In genomic region chr7:97355068-97355841, GRCm38 (mm10) we compare ENCODE assay signal across 11 mouse cellular contexts. TPM values are rescaled to one million over a fixed set of nuclear protein-coding genes. Genes with fewer than 3 reads are reported as not detected.
DNase-seq lines count a peak whose midpoint lies in the region; ATAC-seq and TF ChIP-seq lines count a peak whose summit lies in the region.
"Had no signal": no experiment of that assay in that cellular context is flagged by ENCODE, and none has a peak within 500 bp of the region (broad histone marks: within the 10 kb centered on the region; RNA-seq: fewer than 3 reads in every experiment).

No protein-coding gene starts in this region.

- no peaks in the 10 kb centered on the region for H3K27me3 ChIP-seq in kidney, adult 2 months (replicated peaks; ENCODE audit: control insufficient read depth, insufficient read depth, low read length)
- no peaks in the 10 kb centered on the region for H3K27me3 ChIP-seq in kidney, embryonic 16.5 days (ENCODE audit: insufficient read depth, low read length)
- no peaks in the 10 kb centered on the region for H3K27me3 ChIP-seq in heart, postnatal 0 days (ENCODE audit: control insufficient read depth, insufficient read depth, low read length)
- H3K27me3 ChIP-seq in megakaryocyte, embryonic 14.5 days (replicated peaks): peaks cover 9% of the 10 kb centered on the region
- H3K27me3 ChIP-seq in midbrain, embryonic 10.5 days (ENCODE audit: low read depth, poor library complexity, severe bottlenecking): no peaks in the 10 kb centered on the region
- no peaks in the 10 kb centered on the region for H3K27me3 ChIP-seq in forebrain, postnatal 0 days (ENCODE audit: insufficient read depth, low read length)

- no peaks in the 10 kb centered on the region for H3K4me1 ChIP-seq in kidney, adult 2 months (ENCODE audit: control insufficient read depth, insufficient read depth, low read length)
- no peaks in the 10 kb centered on the region for H3K4me1 ChIP-seq in kidney, embryonic 16.5 days (ENCODE audit: insufficient read depth, low read length)
- no peaks in the 10 kb centered on the region; the same call in 1 of the 2 replicates for H3K4me1 ChIP-seq in heart, postnatal 0 days (ENCODE audit: control insufficient read depth, insufficient read depth)
- peaks cover 60% of the 10 kb centered on the region for H3K4me1 ChIP-seq in megakaryocyte, embryonic 14.5 days
- peaks cover 14% of the 10 kb centered on the region; the same call in 1 of the 2 replicates for H3K4me1 ChIP-seq in midbrain, embryonic 10.5 days
- no peaks in the 10 kb centered on the region for H3K4me1 ChIP-seq in forebrain, postnatal 0 days (ENCODE audit: insufficient read depth)
- H3K4me1 ChIP-seq: limb, embryonic 13.5 days had no signal

- TF ChIP-seq CTCF in kidney, adult 2 months (conservative IDR thresholded peaks at IDR 0.05; ENCODE audit: insufficient read depth, insufficient read length, low read depth, low read length): no peak
- TF ChIP-seq CTCF in heart, postnatal 0 days (IDR thresholded peaks at IDR 0.05; ENCODE audit: low read depth): no peak
- TF ChIP-seq CTCF in forebrain, postnatal 0 days (IDR thresholded peaks at IDR 0.05; ENCODE audit: low read depth): no peak

- no peak for TF ChIP-seq POLR2A in kidney, adult 2 months (IDR thresholded peaks at IDR 0.05; ENCODE audit: low read depth, low read length)

- no peak for TF ChIP-seq EP300 in heart, postnatal 0 days (IDR thresholded peaks at IDR 0.05; ENCODE audit: low read depth)

- no peak overlapping the region for H3K4me2 ChIP-seq in kidney, embryonic 16.5 days (replicated peaks; ENCODE audit: low read depth, low read length)
- H3K4me2 ChIP-seq in heart, postnatal 0 days (ENCODE audit: low read depth, low read length): peak overlapping the region; percentile 5; the same call in 1 of the 2 replicates
- no peak overlapping the region for H3K4me2 ChIP-seq in forebrain, postnatal 0 days (ENCODE audit: low read depth)
- H3K4me2 ChIP-seq: limb, embryonic 13.5 days had no signal

- no peak for ATAC-seq in kidney, embryonic 16.5 days (ENCODE audit: low FRiP score, low TSS enrichment)
- ATAC-seq in heart, postnatal 0 days (ENCODE audit: insufficient read depth, low read depth): peak; percentile 47
- no peak for ATAC-seq in forebrain, postnatal 0 days

- H3K9ac ChIP-seq in kidney, embryonic 16.5 days (replicated peaks; ENCODE audit: low read length): no peak overlapping the region
- no peak overlapping the region for H3K9ac ChIP-seq in heart, postnatal 0 days (replicated peaks; ENCODE audit: low read depth, low read length)
- H3K9ac ChIP-seq in forebrain, postnatal 0 days: no peak overlapping the region
- H3K9ac ChIP-seq: limb, embryonic 13.5 days had no signal

- no peaks in the 10 kb centered on the region for H3K36me3 ChIP-seq in kidney, adult 2 months (ENCODE audit: control insufficient read depth, insufficient read depth, low read length)
- H3K36me3 ChIP-seq in kidney, embryonic 16.5 days (ENCODE audit: insufficient read depth, low read length): no peaks in the 10 kb centered on the region
- H3K36me3 ChIP-seq in heart, postnatal 0 days (replicated peaks; ENCODE audit: control insufficient read depth, insufficient read depth, low read length): no peaks in the 10 kb centered on the region
- H3K36me3 ChIP-seq in megakaryocyte, embryonic 14.5 days (replicated peaks; ENCODE audit: low read length): no peaks in the 10 kb centered on the region
- H3K36me3 ChIP-seq in midbrain, embryonic 10.5 days: no peaks in the 10 kb centered on the region
- no peaks in the 10 kb centered on the region for H3K36me3 ChIP-seq in forebrain, postnatal 0 days (ENCODE audit: insufficient read depth)
- H3K36me3 ChIP-seq: G1E; limb, embryonic 13.5 days had no signal

- H3K27ac ChIP-seq in kidney, adult 2 months (ENCODE audit: insufficient read depth, low read depth, low read length): no peak overlapping the region
- no peak overlapping the region for H3K27ac ChIP-seq in kidney, embryonic 16.5 days (ENCODE audit: low read length)
- H3K27ac ChIP-seq in heart, postnatal 0 days (ENCODE audit: low read depth): no peak overlapping the region
- no peak overlapping the region for H3K27ac ChIP-seq in midbrain, embryonic 10.5 days (replicated peaks)
- H3K27ac ChIP-seq in forebrain, postnatal 0 days (ENCODE audit: low read depth, low read length): no peak overlapping the region
- H3K27ac ChIP-seq: limb, embryonic 13.5 days had no signal

- H3K9me3 ChIP-seq in kidney, embryonic 16.5 days (ENCODE audit: low read length): no peaks in the 10 kb centered on the region
- H3K9me3 ChIP-seq in heart, postnatal 0 days (replicated peaks; ENCODE audit: control insufficient read depth, low read length): no peaks in the 10 kb centered on the region
- H3K9me3 ChIP-seq in megakaryocyte, embryonic 14.5 days: no peaks in the 10 kb centered on the region; the same call in 1 of the 2 replicates
- H3K9me3 ChIP-seq in midbrain, embryonic 10.5 days (replicated peaks): no peaks in the 10 kb centered on the region
- no peaks in the 10 kb centered on the region for H3K9me3 ChIP-seq in forebrain, postnatal 0 days (ENCODE audit: low read length)
- H3K9me3 ChIP-seq: G1E; limb, embryonic 13.5 days had no signal

- 52% methylated on average over 13 of the region's 13 CpGs for WGBS in kidney, adult 2 months
- WGBS in kidney, embryonic 16.5 days: 45% methylated on average over 13 of the region's 13 CpGs
- 24% methylated on average over 13 of the region's 13 CpGs for WGBS in heart, postnatal 0 days
- WGBS in midbrain, embryonic 10.5 days: 46% methylated on average over 13 of the region's 13 CpGs
- 45% methylated on average over 13 of the region's 13 CpGs for WGBS in forebrain, postnatal 0 days

- H3K4me3 ChIP-seq in kidney, adult 2 months (ENCODE audit: insufficient read depth, low read depth, low read length): no peak overlapping the region
- H3K4me3 ChIP-seq in kidney, embryonic 16.5 days (ENCODE audit: low read length): no peak overlapping the region
- no peak overlapping the region for H3K4me3 ChIP-seq in heart, postnatal 0 days (ENCODE audit: low read depth, low read length)
- H3K4me3 ChIP-seq in megakaryocyte, embryonic 14.5 days (replicated peaks): peak overlapping the region; percentile 50
- H3K4me3 ChIP-seq in midbrain, embryonic 10.5 days: no peak overlapping the region
- no peak overlapping the region for H3K4me3 ChIP-seq in forebrain, postnatal 0 days (ENCODE audit: low read depth, low read length)
- H3K4me3 ChIP-seq: limb, embryonic 13.5 days had no signal

- DNase-seq in kidney, adult 2 months: peak; percentile 47
- peak; percentile 40 for DNase-seq in Muller cell, postnatal 12 days (ENCODE audit: inconsistent ontology term)
- peak; percentile 43 for DNase-seq in heart, postnatal 0 days (ENCODE audit: low spot score)
- DNase-seq in midbrain, embryonic 10.5 days (ENCODE audit: low spot score): no peak
- DNase-seq in T-cell, adult 2 months (ENCODE audit: low spot score): no peak
- DNase-seq in forebrain, postnatal 0 days: no peak
- DNase-seq: cerebellum, adult 9-11 months had no signal

RNA-seq across cellular contexts. Expression of gene Alg8, which starts 16.2 kb away (rescaled TPM):
- 9.9 and 10.4 TPM in 2 replicates for polyA plus RNA-seq in kidney, adult 2 months (2012; rRNA removed)
- polyA plus RNA-seq in kidney, embryonic 16.5 days (2015; fragmentation: Nextera tagmentation; extraction: Ambion mirVana): 43.6 and 49.3 TPM in 2 replicates
- 9.9 and 20.1 TPM in 2 replicates for total RNA-seq in heart, postnatal 0 days (2014; rRNA removed; ENCODE audit: low replicate concordance)
- 11.3 and 12.9 TPM in 2 replicates for polyA plus RNA-seq in heart, postnatal 0 days (2015; fragmentation: Nextera tagmentation; extraction: Ambion mirVana)
- polyA plus RNA-seq in megakaryocyte, embryonic 14.5 days (2012; ENCODE audit: insufficient read depth, low replicate concordance): 1.1 TPM in 1 of 2 replicates, not detected in the other
- 52.3 and 58.3 TPM in 2 replicates for polyA plus RNA-seq in midbrain, embryonic 10.5 days (2016; fragmentation: Nextera tagmentation; extraction: Ambion mirVana)
- total RNA-seq in forebrain, postnatal 0 days (2014; rRNA removed): 3.5 and 7.5 TPM in 2 replicates
- 8.6 and 10.6 TPM in 2 replicates for polyA plus RNA-seq in forebrain, postnatal 0 days (2015; fragmentation: Nextera tagmentation; extraction: Ambion mirVana)

RNA-seq across cellular contexts. Expression of gene Kctd21, which starts 23.1 kb away (rescaled TPM):
- polyA plus RNA-seq in kidney, adult 2 months (2012; rRNA removed): 6.3 and 6.8 TPM in 2 replicates
- polyA plus RNA-seq in kidney, embryonic 16.5 days (2015; fragmentation: Nextera tagmentation; extraction: Ambion mirVana): 4.7 and 5.4 TPM in 2 replicates
- 0.97 and 3.4 TPM in 2 replicates for total RNA-seq in heart, postnatal 0 days (2014; rRNA removed; ENCODE audit: low replicate concordance)
- 1.9 and 3.1 TPM in 2 replicates for polyA plus RNA-seq in heart, postnatal 0 days (2015; fragmentation: Nextera tagmentation; extraction: Ambion mirVana)
- polyA plus RNA-seq in megakaryocyte, embryonic 14.5 days (2012; ENCODE audit: insufficient read depth, low replicate concordance): 0.70 and 1.1 TPM in 2 replicates
- polyA plus RNA-seq in midbrain, embryonic 10.5 days (2016; fragmentation: Nextera tagmentation; extraction: Ambion mirVana): 4.4 and 5.3 TPM in 2 replicates
- 3.9 and 4.9 TPM in 2 replicates for total RNA-seq in forebrain, postnatal 0 days (2014; rRNA removed)
- 2.4 and 3.1 TPM in 2 replicates for polyA plus RNA-seq in forebrain, postnatal 0 days (2015; fragmentation: Nextera tagmentation; extraction: Ambion mirVana)

RNA-seq across cellular contexts. Expression of gene Usp35, which starts 23.4 kb away (rescaled TPM):
- 1.8 and 2.7 TPM in 2 replicates for polyA plus RNA-seq in kidney, adult 2 months (2012; rRNA removed)
- 1.3 and 1.7 TPM in 2 replicates for polyA plus RNA-seq in kidney, embryonic 16.5 days (2015; fragmentation: Nextera tagmentation; extraction: Ambion mirVana)
- total RNA-seq in heart, postnatal 0 days (2014; rRNA removed; ENCODE audit: low replicate concordance): 1.8 and 5.6 TPM in 2 replicates
- 0.30 and 0.36 TPM in 2 replicates for polyA plus RNA-seq in heart, postnatal 0 days (2015; fragmentation: Nextera tagmentation; extraction: Ambion mirVana)
- polyA plus RNA-seq in megakaryocyte, embryonic 14.5 days (2012; ENCODE audit: insufficient read depth, low replicate concordance): 1.4 and 2.3 TPM in 2 replicates
- polyA plus RNA-seq in midbrain, embryonic 10.5 days (2016; fragmentation: Nextera tagmentation; extraction: Ambion mirVana): 1.5 and 1.7 TPM in 2 replicates
- total RNA-seq in forebrain, postnatal 0 days (2014; rRNA removed): 14.8 and 15.0 TPM in 2 replicates
- polyA plus RNA-seq in forebrain, postnatal 0 days (2015; fragmentation: Nextera tagmentation; extraction: Ambion mirVana): 2.6 and 3.8 TPM in 2 replicates

RNA-seq across cellular contexts. Expression of gene Ndufc2, which starts 44.5 kb away (rescaled TPM):
- polyA plus RNA-seq in kidney, adult 2 months (2012; rRNA removed): 300 and 389 TPM in 2 replicates
- 324 and 325 TPM in 2 replicates for polyA plus RNA-seq in kidney, embryonic 16.5 days (2015; fragmentation: Nextera tagmentation; extraction: Ambion mirVana)
- 797 and 949 TPM in 2 replicates for total RNA-seq in heart, postnatal 0 days (2014; rRNA removed; ENCODE audit: low replicate concordance)
- polyA plus RNA-seq in heart, postnatal 0 days (2015; fragmentation: Nextera tagmentation; extraction: Ambion mirVana): 1,243 and 1,339 TPM in 2 replicates
- polyA plus RNA-seq in megakaryocyte, embryonic 14.5 days (2012; ENCODE audit: insufficient read depth, low replicate concordance): 96.9 and 191 TPM in 2 replicates
- polyA plus RNA-seq in midbrain, embryonic 10.5 days (2016; fragmentation: Nextera tagmentation; extraction: Ambion mirVana): 308 and 330 TPM in 2 replicates
- 384 and 445 TPM in 2 replicates for total RNA-seq in forebrain, postnatal 0 days (2014; rRNA removed)
- polyA plus RNA-seq in forebrain, postnatal 0 days (2015; fragmentation: Nextera tagmentation; extraction: Ambion mirVana): 631 and 789 TPM in 2 replicates

Comparison
In these comparisons a context has a peak if more than half of its experiments do, and no peak if none do; other contexts are left out.
1. DNase-seq: peak in kidney, adult 2 months (single experiment), Muller cell, postnatal 12 days (single experiment) and heart, postnatal 0 days (single experiment); none in midbrain, embryonic 10.5 days (single experiment), T-cell, adult 2 months (single experiment) and forebrain, postnatal 0 days (single experiment).